8 mouse cellular contexts compared by ENCODE assay signal in the genomic region with DNA sequence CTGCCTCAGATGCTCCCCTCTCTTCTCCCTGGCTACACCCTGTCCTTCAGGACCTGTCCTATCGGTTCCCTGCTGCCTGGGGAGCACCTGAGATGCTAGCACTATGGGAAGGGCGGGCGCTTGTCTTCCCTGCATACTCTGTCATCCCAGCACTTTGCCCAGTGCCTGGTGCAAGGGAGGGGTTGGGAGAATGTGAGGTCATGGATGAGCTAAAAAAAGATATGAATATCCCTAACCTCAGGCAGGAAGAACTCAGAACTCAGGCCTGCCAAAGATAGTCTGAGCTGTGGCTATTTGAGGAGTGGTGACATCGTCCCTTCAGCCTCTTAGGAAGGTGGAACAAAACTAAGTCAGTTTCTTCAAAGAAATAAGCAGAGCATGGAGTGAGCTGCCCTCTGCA. TPM values are rescaled to one million over a fixed set of nuclear protein-coding genes. Genes with fewer than 3 reads are reported as not detected.
DNase-seq lines count a peak whose midpoint lies in the region; ATAC-seq and TF ChIP-seq lines count a peak whose summit lies in the region.
"Had no signal": no experiment of that assay in that cellular context is flagged by ENCODE, and none has a peak within 500 bp of the region (broad histone marks: within the 10 kb centered on the region; RNA-seq: fewer than 3 reads in every experiment).

No protein-coding gene starts in this region.

- DNase-seq in forebrain, embryonic 14.5 days (ENCODE audit: low spot score), result no peak
- peak; percentile 94 for DNase-seq in heart, postnatal 0 days (ENCODE audit: low spot score)
- DNase-seq in spleen, postnatal 4 days (ENCODE audit: low spot score in 2 of 2), result no peak
- DNase-seq in thymus, postnatal 0 days (ENCODE audit: low spot score), result no peak
- DNase-seq: cerebellum, adult 11-12 months had no signal

- TF ChIP-seq POLR2A in myocyte (IDR thresholded peaks at IDR 0.05; ENCODE audit: insufficient read length, low read depth), result no peak

- peaks cover 69% of the 10 kb centered on the region for H3K4me1 ChIP-seq in neural tube, embryonic 13.5 days (replicated peaks)
- peaks cover 63% of the 10 kb centered on the region for H3K4me1 ChIP-seq in neural tube, embryonic 15.5 days
- peaks cover 67% of the 10 kb centered on the region for H3K4me1 ChIP-seq in forebrain, embryonic 14.5 days (ENCODE audit: control insufficient read depth, insufficient read depth, low read length)
- H3K4me1 ChIP-seq in heart, postnatal 0 days (ENCODE audit: control insufficient read depth, insufficient read depth), result peaks cover 30% of the 10 kb centered on the region

- no peak overlapping the region for H3K4me2 ChIP-seq in neural tube, embryonic 13.5 days
- H3K4me2 ChIP-seq in neural tube, embryonic 15.5 days, result no peak overlapping the region
- no peak overlapping the region for H3K4me2 ChIP-seq in forebrain, embryonic 14.5 days (ENCODE audit: low read length)
- H3K4me2 ChIP-seq in heart, postnatal 0 days (ENCODE audit: low read depth, low read length), result 0 out of 2 replicates have a peak overlapping the region, but pooled peaks have one; percentile 13
- peak overlapping the region; percentile 96 for H3K4me2 ChIP-seq in myocyte (ENCODE audit: low read depth)

- no peak for TF ChIP-seq CTCF in heart, postnatal 0 days (IDR thresholded peaks at IDR 0.05; ENCODE audit: low read depth)

- peak; percentile 58; the same call in 1 of the 2 replicates for TF ChIP-seq EP300 in heart, postnatal 0 days (IDR thresholded peaks at IDR 0.05; ENCODE audit: low read depth)

- H3K4me3 ChIP-seq in neural tube, embryonic 13.5 days, result no peak overlapping the region
- no peak overlapping the region for H3K4me3 ChIP-seq in neural tube, embryonic 15.5 days (replicated peaks)
- no peak overlapping the region for H3K4me3 ChIP-seq in forebrain, embryonic 14.5 days (ENCODE audit: low read depth, low read length)
- no peak overlapping the region for H3K4me3 ChIP-seq in heart, postnatal 0 days (ENCODE audit: low read depth, low read length)
- H3K4me3 ChIP-seq in myocyte, result no peak overlapping the region

- ATAC-seq in neural tube, embryonic 13.5 days (ENCODE audit: low read depth), result no peak
- ATAC-seq in neural tube, embryonic 15.5 days (ENCODE audit: low FRiP score), result no peak
- no peak for ATAC-seq in forebrain, embryonic 14.5 days
- ATAC-seq in heart, postnatal 0 days (ENCODE audit: insufficient read depth, low read depth), result peak; percentile 88

- no peaks in the 10 kb centered on the region for H3K36me3 ChIP-seq in neural tube, embryonic 13.5 days
- H3K36me3 ChIP-seq in neural tube, embryonic 15.5 days, result no peaks in the 10 kb centered on the region
- H3K36me3 ChIP-seq in forebrain, embryonic 14.5 days (ENCODE audit: control insufficient read depth, insufficient read depth, low read length), result no peaks in the 10 kb centered on the region
- H3K36me3 ChIP-seq in heart, postnatal 0 days (replicated peaks; ENCODE audit: control insufficient read depth, insufficient read depth, low read length), result no peaks in the 10 kb centered on the region
- H3K36me3 ChIP-seq in myocyte (ENCODE audit: control insufficient read depth, insufficient read depth), result no peaks in the 10 kb centered on the region

- H3K27ac ChIP-seq in neural tube, embryonic 13.5 days (replicated peaks), result peak overlapping the region; percentile 84
- no peak overlapping the region for H3K27ac ChIP-seq in neural tube, embryonic 15.5 days (replicated peaks)
- peak overlapping the region; percentile 77; the same call in 1 of the 2 replicates for H3K27ac ChIP-seq in forebrain, embryonic 14.5 days (ENCODE audit: low read depth, low read length)
- H3K27ac ChIP-seq in heart, postnatal 0 days (ENCODE audit: low read depth), result peak overlapping the region; percentile 93

- no peaks in the 10 kb centered on the region for H3K27me3 ChIP-seq in neural tube, embryonic 13.5 days
- no peaks in the 10 kb centered on the region for H3K27me3 ChIP-seq in neural tube, embryonic 15.5 days (replicated peaks)
- H3K27me3 ChIP-seq in forebrain, embryonic 14.5 days (replicated peaks; ENCODE audit: control insufficient read depth, insufficient read depth, low read length), result no peaks in the 10 kb centered on the region
- H3K27me3 ChIP-seq in heart, postnatal 0 days (ENCODE audit: control insufficient read depth, insufficient read depth, low read length), result no peaks in the 10 kb centered on the region
- no peaks in the 10 kb centered on the region for H3K27me3 ChIP-seq in myocyte (ENCODE audit: control insufficient read depth, insufficient read depth, insufficient read length)

- no peaks in the 10 kb centered on the region for H3K9me3 ChIP-seq in neural tube, embryonic 13.5 days
- no peaks in the 10 kb centered on the region for H3K9me3 ChIP-seq in neural tube, embryonic 15.5 days (replicated peaks)
- no peaks in the 10 kb centered on the region for H3K9me3 ChIP-seq in forebrain, embryonic 14.5 days (replicated peaks; ENCODE audit: control insufficient read depth, low read length)
- H3K9me3 ChIP-seq in heart, postnatal 0 days (replicated peaks; ENCODE audit: control insufficient read depth, low read length), result no peaks in the 10 kb centered on the region

- WGBS in neural tube, embryonic 13.5 days, result 74% methylated on average over 4 of the region's 4 CpGs
- WGBS in neural tube, embryonic 15.5 days, result 81% methylated on average over 4 of the region's 4 CpGs
- 74% methylated on average over 4 of the region's 4 CpGs for WGBS in forebrain, embryonic 14.5 days
- WGBS in heart, postnatal 0 days, result 24% methylated on average over 4 of the region's 4 CpGs

- H3ac ChIP-seq in myocyte (ENCODE audit: control insufficient read depth, insufficient read length), result no peak overlapping the region

- H3K9ac ChIP-seq in neural tube, embryonic 13.5 days, result no peak overlapping the region
- H3K9ac ChIP-seq in neural tube, embryonic 15.5 days (replicated peaks), result no peak overlapping the region
- H3K9ac ChIP-seq in forebrain, embryonic 14.5 days (ENCODE audit: low read length), result no peak overlapping the region
- peak overlapping the region; percentile 41 for H3K9ac ChIP-seq in heart, postnatal 0 days (replicated peaks; ENCODE audit: low read depth, low read length)

- no peaks in the 10 kb centered on the region for H3K79me2 ChIP-seq in myocyte (ENCODE audit: control insufficient read depth, insufficient read depth)

TF ChIP-seq in myocyte, 11 proteins besides CTCF, POLR2A, EP300 and RAD21:
- TF ChIP-seq USF1 (IDR thresholded peaks at IDR 0.05; ENCODE audit: low read depth) (no peak), TCF12 (IDR thresholded peaks at IDR 0.05; ENCODE audit: insufficient read depth, poor library complexity, severe bottlenecking) (no peak), REST (IDR thresholded peaks at IDR 0.05; ENCODE audit: insufficient read depth, insufficient read length) (no peak)

RNA-seq across cellular contexts. Expression of gene Tpra1, which starts 39.6 kb away (rescaled TPM):
- polyA plus RNA-seq in neural tube, embryonic 13.5 days (2015; fragmentation: Nextera tagmentation; extraction: Ambion mirVana), result 75.6 and 76.1 TPM in 2 replicates
- 88.1 and 91.7 TPM in 2 replicates for polyA plus RNA-seq in neural tube, embryonic 15.5 days (2015; fragmentation: Nextera tagmentation; extraction: Ambion mirVana)
- 32.9 and 41.2 TPM in 2 replicates for polyA plus RNA-seq in forebrain, embryonic 14.5 days (2014; fragmentation: Nextera tagmentation; extraction: Ambion mirVana)
- 45.9 and 131 TPM in 2 replicates for total RNA-seq in heart, postnatal 0 days (2014; rRNA removed; ENCODE audit: low replicate concordance)
- polyA plus RNA-seq in heart, postnatal 0 days (2015; fragmentation: Nextera tagmentation; extraction: Ambion mirVana), result 39.1 and 46.9 TPM in 2 replicates
- 27.3 TPM for polyA plus RNA-seq in myocyte (2012; fragmentation: generic; extraction: Trizol)
- polyA plus RNA-seq in thymus, postnatal 0 days (2015; fragmentation: Nextera tagmentation; extraction: Ambion mirVana), result 77.0 and 78.8 TPM in 2 replicates

RNA-seq across cellular contexts. Expression of gene Mcm2, which starts 43.0 kb away (rescaled TPM):
- 33.5 and 40.5 TPM in 2 replicates for polyA plus RNA-seq in neural tube, embryonic 13.5 days (2015; fragmentation: Nextera tagmentation; extraction: Ambion mirVana)
- polyA plus RNA-seq in neural tube, embryonic 15.5 days (2015; fragmentation: Nextera tagmentation; extraction: Ambion mirVana), result 20.5 and 52.5 TPM in 2 replicates
- 71.1 and 82.8 TPM in 2 replicates for polyA plus RNA-seq in forebrain, embryonic 14.5 days (2014; fragmentation: Nextera tagmentation; extraction: Ambion mirVana)
- total RNA-seq in heart, postnatal 0 days (2014; rRNA removed; ENCODE audit: low replicate concordance), result 38.8 and 49.9 TPM in 2 replicates
- 25.2 and 25.6 TPM in 2 replicates for polyA plus RNA-seq in heart, postnatal 0 days (2015; fragmentation: Nextera tagmentation; extraction: Ambion mirVana)
- polyA plus RNA-seq in myocyte (2012; fragmentation: generic; extraction: Trizol), result 42.1 TPM
- polyA plus RNA-seq in thymus, postnatal 0 days (2015; fragmentation: Nextera tagmentation; extraction: Ambion mirVana), result 138 and 161 TPM in 2 replicates

Comparison
In these comparisons a context has a peak if more than half of its experiments do, and no peak if none do; other contexts are left out.
1. H3K4me2 ChIP-seq: peak in heart, postnatal 0 days (single experiment) and myocyte (single experiment); none in neural tube, embryonic 13.5 days (single experiment), neural tube, embryonic 15.5 days (single experiment) and forebrain, embryonic 14.5 days (single experiment).